Mouse (Mus musculus): Measurements from ENCODE around the gene Igdcc4. TPM values are rescaled to one million over a fixed set of nuclear protein-coding genes. Genes with fewer than 3 reads are reported as not detected.

Gene Igdcc4
- polyA plus RNA-seq, 1 experiment, result 0.32 TPM

- no peak overlapping the region for H3K4me3 ChIP-seq (replicated peaks; ENCODE audit: control insufficient read depth, low read depth, low read length)
- H3K27ac ChIP-seq (ENCODE audit: control insufficient read depth, insufficient read depth, low read depth, low read length, poor library complexity), result no peak overlapping the region
- TF ChIP-seq POLR2A (IDR thresholded peaks at IDR 0.05; ENCODE audit: borderline replicate concordance, control insufficient read depth, low read depth, low read length) (no peak), CTCF (IDR thresholded peaks at IDR 0.05; ENCODE audit: control insufficient read depth, insufficient read depth, low read length) (no peak)
- WGBS, result 53% methylated on average over 9 of the region's 9 CpGs
- H3K4me1 ChIP-seq (ENCODE audit: control insufficient read depth, insufficient read depth, low read length), result no peaks in the 10 kb centered on the region
Observed at GRCm38 (mm10) chr9:65166386-65166785, 65.1 kb downstream of the Igdcc4 start.

- no peak overlapping the region for H3K27ac ChIP-seq (ENCODE audit: control insufficient read depth, insufficient read depth, low read depth, low read length, poor library complexity)
- 53% methylated on average over 6 of the region's 6 CpGs for WGBS
- no peaks in the 10 kb centered on the region for H3K4me1 ChIP-seq (ENCODE audit: control insufficient read depth, insufficient read depth, low read length)
- no peak overlapping the region for H3K4me3 ChIP-seq (replicated peaks; ENCODE audit: control insufficient read depth, low read depth, low read length)
- TF ChIP-seq CTCF (IDR thresholded peaks at IDR 0.05; ENCODE audit: control insufficient read depth, insufficient read depth, low read length) (no peak), POLR2A (IDR thresholded peaks at IDR 0.05; ENCODE audit: borderline replicate concordance, control insufficient read depth, low read depth, low read length) (no peak)
Observed at GRCm38 (mm10) chr9:65168534-65168933, 67.2 kb downstream of the Igdcc4 start.

- TF ChIP-seq POLR2A (IDR thresholded peaks at IDR 0.05; ENCODE audit: borderline replicate concordance, control insufficient read depth, low read depth, low read length) (no peak), CTCF (IDR thresholded peaks at IDR 0.05; ENCODE audit: control insufficient read depth, insufficient read depth, low read length) (no peak)
Observed at GRCm38 (mm10) chr9:65168952-65169351, 67.7 kb downstream of the Igdcc4 start.

GRCm38 (mm10) chr9:65172654-65173053, 71.4 kb downstream of the Igdcc4 start:
- 73% methylated on average over 9 of the region's 9 CpGs for WGBS
- TF ChIP-seq POLR2A (IDR thresholded peaks at IDR 0.05; ENCODE audit: borderline replicate concordance, control insufficient read depth, low read depth, low read length) (no peak), CTCF (IDR thresholded peaks at IDR 0.05; ENCODE audit: control insufficient read depth, insufficient read depth, low read length) (no peak)
- Histone ChIP-seq H3K27ac (ENCODE audit: control insufficient read depth, insufficient read depth, low read depth, low read length, poor library complexity) (no peak overlapping the region), H3K4me3 (replicated peaks; ENCODE audit: control insufficient read depth, low read depth, low read length) (no peak overlapping the region), H3K4me1 (ENCODE audit: control insufficient read depth, insufficient read depth, low read length) (no peaks in the 10 kb centered on the region)

More at GRCm38 (mm10) chr9:65168952-65169351, 67.7 kb downstream of the Igdcc4 start:
- 77% methylated on average over 4 of the region's 4 CpGs for WGBS
- Histone ChIP-seq H3K27ac (ENCODE audit: control insufficient read depth, insufficient read depth, low read depth, low read length, poor library complexity) (no peak overlapping the region), H3K4me1 (ENCODE audit: control insufficient read depth, insufficient read depth, low read length) (no peaks in the 10 kb centered on the region), H3K4me3 (replicated peaks; ENCODE audit: control insufficient read depth, low read depth, low read length) (no peak overlapping the region)

- H3K4me3 ChIP-seq (replicated peaks; ENCODE audit: control insufficient read depth, low read depth, low read length), result no peak overlapping the region
- TF ChIP-seq POLR2A (IDR thresholded peaks at IDR 0.05; ENCODE audit: borderline replicate concordance, control insufficient read depth, low read depth, low read length), result no peak
- TF ChIP-seq CTCF (IDR thresholded peaks at IDR 0.05; ENCODE audit: control insufficient read depth, insufficient read depth, low read length), result no peak
- WGBS, result 66% methylated on average over 5 of the region's 5 CpGs
Observed at GRCm38 (mm10) chr9:65175234-65175938, 74.1 kb downstream of the Igdcc4 start.

GRCm38 (mm10) chr9:65175939-65176871, 74.9 kb downstream of the Igdcc4 start:
- Histone ChIP-seq H3K4me1 (ENCODE audit: control insufficient read depth, insufficient read depth, low read length) (no peaks in the 10 kb centered on the region; the same call in 1 of the 2 replicates), H3K4me3 (replicated peaks; ENCODE audit: control insufficient read depth, low read depth, low read length) (no peak overlapping the region), H3K27ac (ENCODE audit: control insufficient read depth, insufficient read depth, low read depth, low read length, poor library complexity) (no peak overlapping the region)
- TF ChIP-seq CTCF (IDR thresholded peaks at IDR 0.05; ENCODE audit: control insufficient read depth, insufficient read depth, low read length), result no peak
- TF ChIP-seq POLR2A (IDR thresholded peaks at IDR 0.05; ENCODE audit: borderline replicate concordance, control insufficient read depth, low read depth, low read length), result no peak
- WGBS, result 63% methylated on average over 9 of the region's 9 CpGs

More at GRCm38 (mm10) chr9:65175234-65175938, 74.1 kb downstream of the Igdcc4 start:
- Histone ChIP-seq H3K4me1 (ENCODE audit: control insufficient read depth, insufficient read depth, low read length) (no peaks in the 10 kb centered on the region; the same call in 1 of the 2 replicates), H3K27ac (ENCODE audit: control insufficient read depth, insufficient read depth, low read depth, low read length, poor library complexity) (no peak overlapping the region)

GRCm38 (mm10) chr9:65177497-65177896, 76.2 kb downstream of the Igdcc4 start:
- WGBS, result 78% methylated on average over 3 of the region's 3 CpGs
- H3K4me3 ChIP-seq (replicated peaks; ENCODE audit: control insufficient read depth, low read depth, low read length), result no peak overlapping the region
- H3K4me1 ChIP-seq (ENCODE audit: control insufficient read depth, insufficient read depth, low read length), result no peaks in the 10 kb centered on the region; the same call in 1 of the 2 replicates
- H3K27ac ChIP-seq (ENCODE audit: control insufficient read depth, insufficient read depth, low read depth, low read length, poor library complexity), result no peak overlapping the region
- TF ChIP-seq POLR2A (IDR thresholded peaks at IDR 0.05; ENCODE audit: borderline replicate concordance, control insufficient read depth, low read depth, low read length) (no peak), CTCF (IDR thresholded peaks at IDR 0.05; ENCODE audit: control insufficient read depth, insufficient read depth, low read length) (no peak)

GRCm38 (mm10) chr9:65177912-65178311, 76.6 kb downstream of the Igdcc4 start:
- 78% methylated on average over 10 of the region's 10 CpGs for WGBS
- Histone ChIP-seq H3K4me3 (replicated peaks; ENCODE audit: control insufficient read depth, low read depth, low read length) (no peak overlapping the region), H3K27ac (ENCODE audit: control insufficient read depth, insufficient read depth, low read depth, low read length, poor library complexity) (no peak overlapping the region), H3K4me1 (ENCODE audit: control insufficient read depth, insufficient read depth, low read length) (no peaks in the 10 kb centered on the region; the same call in 1 of the 2 replicates)
- TF ChIP-seq POLR2A (IDR thresholded peaks at IDR 0.05; ENCODE audit: borderline replicate concordance, control insufficient read depth, low read depth, low read length), result no peak
